Mouse (Mus musculus) heart, postnatal 0 days (tissue): ENCODE measurements around the gene Pdzd4. TPM values are rescaled to one million over a fixed set of nuclear protein-coding genes. Genes with fewer than 3 reads are reported as not detected.

ENCODE experiments used
- ATAC-seq: fragments of 200-750 bp; cut with Nextera tagmentation; 2 replicates; pipeline ENCODE4 v1.8.0; 2017; ENCODE audit warnings: low read depth, moderate number of reproducible peaks, moderate library complexity; ENCODE audit not compliant: insufficient read depth
- DNase-seq: peaks from one replicate; pipeline ENCODE4 v3.0.0-alpha.2; 2016; ENCODE audit warnings: low spot score
- H3K27ac ChIP-seq: fragments of 300-500 bp; sonication (generic); 2 replicates; pipeline ENCODE4 v1.5.1; 2014; ENCODE audit warnings: low read depth, mild to moderate bottlenecking
- H3K27me3 ChIP-seq: fragments of 300-500 bp; sonication (generic); 2 replicates; pipeline ENCODE4 v1.6.1; 2014; ENCODE audit warnings: low read length, mixed read lengths; ENCODE audit not compliant: control insufficient read depth, insufficient read depth
- H3K36me3 ChIP-seq: fragments of 300-500 bp; sonication (generic); replicated peaks from 2 replicates; pipeline ENCODE4 v1.6.1; 2014; ENCODE audit warnings: low read length, mixed read lengths; ENCODE audit not compliant: control insufficient read depth, insufficient read depth
- H3K4me1 ChIP-seq: fragments of 300-500 bp; sonication (generic); 2 replicates; pipeline ENCODE4 v1.6.1; 2014; ENCODE audit warnings: antibody characterized with exemption; ENCODE audit not compliant: control insufficient read depth, insufficient read depth
- H3K4me2 ChIP-seq: fragments of 300-500 bp; sonication (generic); 2 replicates; pipeline ENCODE4 v1.6.1; 2014; ENCODE audit warnings: low read depth, mild to moderate bottlenecking, low read length, moderate library complexity
- H3K4me3 ChIP-seq: fragments of 300-500 bp; sonication (generic); 2 replicates; pipeline ENCODE4 v1.5.1; 2014; ENCODE audit warnings: low read depth, low read length
- H3K9ac ChIP-seq: fragments of 300-500 bp; sonication (generic); replicated peaks from 2 replicates; pipeline ENCODE4 v1.6.1; 2014; ENCODE audit warnings: low read depth, low read length, mixed read lengths
- H3K9me3 ChIP-seq: fragments of 300-500 bp; sonication (generic); replicated peaks from 2 replicates; pipeline ENCODE4 v1.6.1; 2016; ENCODE audit warnings: low read length; ENCODE audit not compliant: control insufficient read depth
- CTCF ChIP-seq: IDR thresholded peaks from 2 replicates; pipeline ENCODE4 v1.5.1; 2016; ENCODE audit warnings: antibody characterized with exemption, control low read depth, low read depth
- EP300 ChIP-seq: IDR thresholded peaks from 2 replicates; pipeline ENCODE4 v1.6.1; 2016; ENCODE audit warnings: antibody characterized with exemption, low read depth
- WGBS: fragments of 180-500 bp; shearing (Covaris S2); extraction: QIAGEN DNeasy Blood & Tissue Kit; methylation state at CpG from one replicate; pipeline ENCODE4 v1.1.7; 2014; 5-methylcytosine and 5-hydroxymethylcytosine counted together
- polyA plus RNA-seq: library from polyadenylated mRNA; unstranded; fragments of >200 nt; fragmentation: Nextera tagmentation; extraction: Ambion mirVana; gene quantifications from 2 replicates; pipeline ENCODE4 v1.2.1, GENCODE M21; 2015
- total RNA-seq: library from RNA; depleted of rRNA; stranded (reverse); fragments of >200 nt; gene quantifications from 2 replicates; pipeline ENCODE4 v1.2.3, GENCODE M21; 2014; ENCODE audit warnings: low replicate concordance; rRNA removed

Gene Pdzd4
- total and polyA plus RNA-seq, 2 experiments from 2014 or later = 0.08 to 2.6 TPM

GRCm38 (mm10) chrX:73765311-73765710, 59.5 kb downstream of the Pdzd4 start:
- 32% methylated on average over 1 of the region's 1 CpGs for WGBS
- H3K27ac ChIP-seq = peak overlapping the region; percentile 30; the same call in 1 of the 2 replicates
- no peak overlapping the region for H3K9ac ChIP-seq

DNA sequence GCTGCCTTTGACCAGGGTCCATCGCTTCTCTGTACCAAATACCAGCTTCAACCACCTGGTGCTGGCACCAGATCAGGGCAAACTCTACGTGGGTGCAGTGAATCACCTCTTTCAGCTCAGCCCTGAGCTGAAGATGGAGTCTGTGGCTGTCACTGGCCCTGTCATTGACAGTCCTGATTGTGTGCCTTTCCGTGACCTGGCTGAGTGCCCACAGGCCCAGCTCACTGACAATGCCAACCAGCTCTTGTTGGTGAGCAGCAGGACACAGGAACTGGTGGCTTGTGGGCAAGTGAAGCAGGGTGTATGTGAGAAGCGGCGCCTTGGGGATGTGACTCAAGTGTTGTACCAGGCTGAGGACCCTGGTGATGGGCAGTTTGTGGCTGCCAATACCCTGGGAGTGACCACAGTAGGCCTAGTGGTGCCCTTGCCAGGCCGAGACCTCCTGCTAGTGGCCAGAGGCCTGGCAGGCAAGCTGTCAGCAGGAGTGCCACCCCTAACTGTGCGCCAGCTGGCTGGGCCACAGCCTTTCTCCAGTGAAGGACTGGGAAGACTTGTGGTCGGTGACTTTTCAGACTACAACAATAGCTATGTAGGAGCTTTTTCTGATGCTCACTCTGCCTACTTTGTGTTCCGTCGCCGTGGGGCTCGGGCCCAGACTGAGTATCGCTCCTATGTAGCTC, 66.0 kb downstream of the Pdzd4 start:
- no peak for TF ChIP-seq EP300
- no peak for TF ChIP-seq CTCF
- DNase-seq (no peak), ATAC-seq (no peak)
- no peaks in the 10 kb centered on the region for H3K27me3 ChIP-seq
- H3K9ac ChIP-seq = no peak overlapping the region
- H3K4me2 ChIP-seq = no peak overlapping the region
- WGBS = 74% methylated on average over 12 of the region's 13 CpGs
- H3K4me3 ChIP-seq = no peak overlapping the region
- no peak overlapping the region for H3K27ac ChIP-seq
- H3K36me3 ChIP-seq = no peaks in the 10 kb centered on the region
- H3K4me1 ChIP-seq = no peaks in the 10 kb centered on the region
- H3K9me3 ChIP-seq = no peaks in the 10 kb centered on the region

More at GRCm38 (mm10) chrX:73765311-73765710, 59.5 kb downstream of the Pdzd4 start:
- ATAC-seq = peak; percentile 70; the same call in 1 of the 2 replicates
- Histone ChIP-seq H3K9me3 (no peaks in the 10 kb centered on the region), H3K4me1 (no peaks in the 10 kb centered on the region), H3K4me2 (no peak overlapping the region), H3K4me3 (no peak overlapping the region), H3K36me3 (no peaks in the 10 kb centered on the region), H3K27me3 (no peaks in the 10 kb centered on the region)
- peak; percentile 61 for DNase-seq
- TF ChIP-seq EP300 (no peak), CTCF (no peak)

DNA sequence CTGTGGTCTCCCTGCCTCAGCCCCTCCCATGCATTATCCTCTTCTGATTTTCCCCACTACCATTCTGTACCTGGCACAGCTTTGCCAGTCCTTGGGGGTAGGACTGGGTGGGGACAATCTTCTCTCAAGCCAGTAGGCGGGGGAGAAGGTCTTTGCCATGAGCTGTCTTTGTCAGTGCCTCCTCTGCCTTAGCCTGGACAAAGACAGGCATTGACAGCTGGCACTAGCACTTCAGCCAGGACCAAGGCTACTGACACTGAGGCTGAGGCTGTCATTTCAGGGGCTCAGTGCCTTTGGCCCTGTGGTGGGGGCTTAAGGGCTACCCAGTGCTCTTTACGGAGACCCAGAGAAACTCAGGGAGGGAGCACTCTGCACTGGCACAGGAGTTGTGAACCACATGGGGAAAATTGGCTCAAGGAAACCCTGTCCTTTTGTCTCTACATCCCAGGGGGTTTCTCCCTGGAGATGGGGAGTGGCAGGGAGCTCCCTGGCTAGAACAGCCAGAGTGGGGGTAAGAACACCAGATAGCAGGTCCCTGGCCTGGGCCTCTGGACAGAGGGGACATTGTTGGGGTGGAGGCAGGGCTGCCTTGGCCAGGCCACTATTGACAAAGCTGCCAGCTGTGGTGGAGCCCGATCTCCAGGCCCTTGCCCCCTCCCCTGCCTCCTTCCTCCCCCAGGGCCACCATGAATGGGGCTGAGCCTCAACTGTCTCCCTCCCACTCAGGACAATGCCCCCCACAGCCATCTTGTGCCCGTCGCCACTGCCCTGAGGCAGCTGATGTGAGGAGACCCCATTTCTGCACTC, 68.2 kb downstream of the Pdzd4 start, which contains the start of gene Plxnb3:
Plxnb3 (plus strand) TSS at position 757 of the 807 bp plus-strand sequence.
- TF ChIP-seq CTCF = no peak
- TF ChIP-seq EP300 = no peak
- no peak for ATAC-seq
- 71% methylated on average over 5 of the region's 5 CpGs for WGBS
- H3K4me3 ChIP-seq = no peak within 1 kb of the TSS
- no peaks in the 10 kb centered on the region for H3K9me3 ChIP-seq
- DNase-seq = no peak
- no peak within 1 kb of the TSS for H3K4me2 ChIP-seq
- H3K36me3 ChIP-seq = no peaks in the 10 kb centered on the region
- H3K27ac ChIP-seq = no peak within 1 kb of the TSS
- no peaks in the 10 kb centered on the region for H3K27me3 ChIP-seq
- H3K4me1 ChIP-seq = no peaks in the 10 kb centered on the region
- H3K9ac ChIP-seq = no peak within 1 kb of the TSS

DNA sequence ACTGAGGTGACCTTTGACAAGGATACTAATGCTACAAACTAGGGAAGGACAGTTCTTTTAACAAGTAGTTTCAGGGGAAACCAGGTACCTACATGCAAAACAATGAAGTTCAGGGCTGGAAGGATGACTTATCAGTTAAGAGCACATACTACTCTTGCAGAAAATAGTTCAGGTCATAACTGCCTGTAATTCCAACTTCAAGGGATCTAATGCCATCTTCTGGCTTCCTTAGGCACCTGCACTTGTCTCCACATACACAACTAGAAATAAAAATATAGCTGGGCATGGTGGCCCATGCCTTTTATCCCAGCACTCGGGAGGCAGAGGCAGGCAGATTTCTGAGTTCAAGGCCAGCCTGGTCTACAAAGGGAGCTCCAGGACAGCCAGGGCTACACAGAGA, 75.8 kb downstream of the Pdzd4 start:
- no peak for ATAC-seq
- H3K4me2 ChIP-seq = no peak overlapping the region
- H3K9me3 ChIP-seq = no peaks in the 10 kb centered on the region
- no peaks in the 10 kb centered on the region for H3K4me1 ChIP-seq
- H3K27ac ChIP-seq = no peak overlapping the region
- H3K27me3 ChIP-seq = no peaks in the 10 kb centered on the region
- no peak overlapping the region for H3K4me3 ChIP-seq
- no peak for DNase-seq
- TF ChIP-seq CTCF = no peak
- TF ChIP-seq EP300 = no peak
- H3K36me3 ChIP-seq = no peaks in the 10 kb centered on the region
- no peak overlapping the region for H3K9ac ChIP-seq
- 88% methylated on average over 1 of the region's 1 CpGs for WGBS

GRCm38 (mm10) chrX:73744774-73745481, 79.8 kb downstream of the Pdzd4 start:
- Histone ChIP-seq H3K9ac (no peak overlapping the region), H3K4me2 (no peak overlapping the region), H3K4me1 (no peaks in the 10 kb centered on the region), H3K36me3 (no peaks in the 10 kb centered on the region), H3K4me3 (no peak overlapping the region), H3K27ac (no peak overlapping the region), H3K9me3 (no peaks in the 10 kb centered on the region), H3K27me3 (no peaks in the 10 kb centered on the region)
- ATAC-seq (no peak), DNase-seq (no peak)
- TF ChIP-seq EP300 (no peak), CTCF (no peak)
- 40% methylated on average over 1 of the region's 1 CpGs for WGBS

Other genes with a start within 250 kb of the Pdzd4 start
- 0.39 and 2.2 TPM in 2 replicates for gene Dusp9, start 185.6 kb downstream of the Pdzd4 start, total RNA-seq
- 0.12 and 0.19 TPM in 2 replicates for gene Dusp9, start 185.6 kb downstream of the Pdzd4 start, polyA plus RNA-seq
- 2.7 and 14.8 TPM in 2 replicates for gene Pnck, start 164.9 kb downstream of the Pdzd4 start, total RNA-seq
- gene Pnck, start 164.9 kb downstream of the Pdzd4 start, polyA plus RNA-seq = 9.9 and 12.0 TPM in 2 replicates
- gene Slc6a8, start 151.8 kb downstream of the Pdzd4 start, total RNA-seq = 99.7 and 138 TPM in 2 replicates
- 11.0 and 11.9 TPM in 2 replicates for gene Slc6a8, start 151.8 kb downstream of the Pdzd4 start, polyA plus RNA-seq
- gene Bcap31, start 108.8 kb downstream of the Pdzd4 start, total RNA-seq = 65.5 and 65.7 TPM in 2 replicates
- gene Bcap31, start 108.8 kb downstream of the Pdzd4 start, polyA plus RNA-seq = 148 and 159 TPM in 2 replicates
- 22.0 and 27.4 TPM in 2 replicates for gene Abcd1, start 108.4 kb downstream of the Pdzd4 start, total RNA-seq
- gene Abcd1, start 108.4 kb downstream of the Pdzd4 start, polyA plus RNA-seq = 14.1 and 14.3 TPM in 2 replicates
- gene Plxnb3, start 67.9 kb downstream of the Pdzd4 start, total RNA-seq = 0.31 and 3.4 TPM in 2 replicates
- 0.67 and 0.81 TPM in 2 replicates for gene Plxnb3, start 67.9 kb downstream of the Pdzd4 start, polyA plus RNA-seq
- gene Srpk3, start 50.6 kb downstream of the Pdzd4 start, total RNA-seq = 82.0 and 94.2 TPM in 2 replicates
- gene Srpk3, start 50.6 kb downstream of the Pdzd4 start, polyA plus RNA-seq = 70.5 and 73.1 TPM in 2 replicates
- 854 and 913 TPM in 2 replicates for gene Idh3g, start 38.1 kb downstream of the Pdzd4 start, total RNA-seq
- 632 and 648 TPM in 2 replicates for gene Idh3g, start 38.1 kb downstream of the Pdzd4 start, polyA plus RNA-seq
- 122 and 146 TPM in 2 replicates for gene Ssr4, start 37.9 kb downstream of the Pdzd4 start, total RNA-seq
- 181 and 194 TPM in 2 replicates for gene Ssr4, start 37.9 kb downstream of the Pdzd4 start, polyA plus RNA-seq
- not detected in 2 replicates for gene Avpr2, start 67.1 kb upstream of the Pdzd4 start, total RNA-seq
- not detected in 2 replicates for gene Avpr2, start 67.1 kb upstream of the Pdzd4 start, polyA plus RNA-seq
- 0.42 and 0.50 TPM in 2 replicates for gene L1cam, start 71.1 kb upstream of the Pdzd4 start, total RNA-seq
- gene L1cam, start 71.1 kb upstream of the Pdzd4 start, polyA plus RNA-seq = 0.05 and 0.15 TPM in 2 replicates
- gene Arhgap4, start 96.9 kb upstream of the Pdzd4 start, total RNA-seq = 0.23 and 6.5 TPM in 2 replicates
- 0.51 and 0.72 TPM in 2 replicates for gene Arhgap4, start 96.9 kb upstream of the Pdzd4 start, polyA plus RNA-seq
- 62.5 and 95.3 TPM in 2 replicates for gene Naa10, start 97.0 kb upstream of the Pdzd4 start, total RNA-seq
- gene Naa10, start 97.0 kb upstream of the Pdzd4 start, polyA plus RNA-seq = 95.2 and 98.5 TPM in 2 replicates
- 16.5 and 43.5 TPM in 2 replicates for gene Renbp, start 105.9 kb upstream of the Pdzd4 start, total RNA-seq
- 35.9 and 38.8 TPM in 2 replicates for gene Renbp, start 105.9 kb upstream of the Pdzd4 start, polyA plus RNA-seq
- 70.4 and 81.6 TPM in 2 replicates for gene Hcfc1, start 141.4 kb upstream of the Pdzd4 start, total RNA-seq
- 13.2 and 17.6 TPM in 2 replicates for gene Hcfc1, start 141.4 kb upstream of the Pdzd4 start, polyA plus RNA-seq
- gene Irak1, start 198.9 kb upstream of the Pdzd4 start, total RNA-seq = 46.9 and 94.8 TPM in 2 replicates
- gene Irak1, start 198.9 kb upstream of the Pdzd4 start, polyA plus RNA-seq = 31.7 and 35.3 TPM in 2 replicates